Mouse (Mus musculus): ENCODE measurements around the gene Cfap45. TPM values are rescaled to one million over a fixed set of nuclear protein-coding genes. Genes with fewer than 3 reads are reported as not detected.
A peak's percentile ranks its signal among the peaks of the same experiment; 100 is the strongest.

Cfap45 gene
- polyA plus RNA-seq, 1 experiment from 2014 or later, result 3.8 TPM

GRCm38 (mm10) chr1:172525027-172525764 lies 4.6 kb downstream of the Cfap45 start:
- 36% methylated on average over 15 of the region's 15 CpGs for WGBS
- no peaks in the 10 kb centered on the region for H3K27me3 ChIP-seq (replicated peaks)
- H3K4me3 ChIP-seq (replicated peaks), result no peak overlapping the region
- H3K4me2 ChIP-seq, result peak overlapping the region; percentile 33
- H3K36me3 ChIP-seq, result no peaks in the 10 kb centered on the region
- no peaks in the 10 kb centered on the region for H3K9me3 ChIP-seq (replicated peaks)
- H3K27ac ChIP-seq (replicated peaks), result peak overlapping the region; percentile 61
- ATAC-seq (ENCODE audit: low FRiP score), result no peak
- no peak overlapping the region for H3K9ac ChIP-seq (replicated peaks)
- H3K4me1 ChIP-seq, result peaks cover 24% of the 10 kb centered on the region

- Histone ChIP-seq H3K4me3 (replicated peaks) (no peak overlapping the region), H3K9ac (replicated peaks) (no peak overlapping the region), H3K27ac (replicated peaks) (no peak overlapping the region), H3K4me1 (peaks cover 23% of the 10 kb centered on the region), H3K36me3 (no peaks in the 10 kb centered on the region), H3K27me3 (replicated peaks) (no peaks in the 10 kb centered on the region), H3K4me2 (no peak overlapping the region), H3K9me3 (replicated peaks) (no peaks in the 10 kb centered on the region)
- no peak for ATAC-seq (ENCODE audit: low FRiP score)
- 72% methylated on average over 7 of the region's 7 CpGs for WGBS
Measured at GRCm38 (mm10) chr1:172525971-172526370, 5.4 kb downstream of the Cfap45 start.

GRCm38 (mm10) chr1:172526380-172527081 lies 5.9 kb downstream of the Cfap45 start:
- H3K9ac ChIP-seq (replicated peaks), result no peak overlapping the region
- no peak overlapping the region for H3K27ac ChIP-seq (replicated peaks)
- no peak overlapping the region for H3K4me3 ChIP-seq (replicated peaks)
- H3K4me1 ChIP-seq, result peaks cover 23% of the 10 kb centered on the region
- 74% methylated on average over 23 of the region's 23 CpGs for WGBS
- no peaks in the 10 kb centered on the region for H3K9me3 ChIP-seq (replicated peaks)
- no peak overlapping the region for H3K4me2 ChIP-seq
- no peaks in the 10 kb centered on the region for H3K36me3 ChIP-seq
- no peaks in the 10 kb centered on the region for H3K27me3 ChIP-seq (replicated peaks)
- ATAC-seq (ENCODE audit: low FRiP score), result no peak

GRCm38 (mm10) chr1:172527431-172527830 lies 6.8 kb downstream of the Cfap45 start:
- no peak overlapping the region for H3K9ac ChIP-seq (replicated peaks)
- ATAC-seq (ENCODE audit: low FRiP score), result no peak
- 93% methylated on average over 10 of the region's 10 CpGs for WGBS
- H3K4me3 ChIP-seq (replicated peaks), result no peak overlapping the region
- no peaks in the 10 kb centered on the region for H3K27me3 ChIP-seq (replicated peaks)
- no peak overlapping the region for H3K4me2 ChIP-seq
- H3K36me3 ChIP-seq, result no peaks in the 10 kb centered on the region
- H3K27ac ChIP-seq (replicated peaks), result no peak overlapping the region
- H3K4me1 ChIP-seq, result peaks cover 29% of the 10 kb centered on the region
- H3K9me3 ChIP-seq (replicated peaks), result no peaks in the 10 kb centered on the region

- no peaks in the 10 kb centered on the region for H3K36me3 ChIP-seq
- H3K4me1 ChIP-seq, result peaks cover 34% of the 10 kb centered on the region
- no peaks in the 10 kb centered on the region for H3K9me3 ChIP-seq (replicated peaks)
- peak; percentile 61; the same call in 1 of the 2 replicates for ATAC-seq (ENCODE audit: low FRiP score)
- no peak overlapping the region for H3K27ac ChIP-seq (replicated peaks)
- 4% methylated on average over 7 of the region's 7 CpGs for WGBS
- no peak overlapping the region for H3K4me3 ChIP-seq (replicated peaks)
- H3K4me2 ChIP-seq, result no peak overlapping the region
- H3K27me3 ChIP-seq (replicated peaks), result no peaks in the 10 kb centered on the region
- no peak overlapping the region for H3K9ac ChIP-seq (replicated peaks)
Measured at GRCm38 (mm10) chr1:172528701-172529100, 8.1 kb downstream of the Cfap45 start.

- Histone ChIP-seq H3K4me2 (no peak overlapping the region), H3K9me3 (replicated peaks) (no peaks in the 10 kb centered on the region), H3K27ac (replicated peaks) (no peak overlapping the region), H3K4me3 (replicated peaks) (no peak overlapping the region), H3K9ac (replicated peaks) (no peak overlapping the region), H3K4me1 (peaks cover 34% of the 10 kb centered on the region), H3K27me3 (replicated peaks) (no peaks in the 10 kb centered on the region), H3K36me3 (no peaks in the 10 kb centered on the region)
- ATAC-seq (ENCODE audit: low FRiP score), result no peak
- 20% methylated on average over 8 of the region's 8 CpGs for WGBS
Measured at GRCm38 (mm10) chr1:172530544-172531220, 10.1 kb downstream of the Cfap45 start.

GRCm38 (mm10) chr1:172532551-172532950 lies 11.9 kb downstream of the Cfap45 start:
- H3K4me2 ChIP-seq, result peak overlapping the region; percentile 44
- 7% methylated on average over 13 of the region's 13 CpGs for WGBS
- no peak overlapping the region for H3K27ac ChIP-seq (replicated peaks)
- H3K27me3 ChIP-seq (replicated peaks), result 0 out of 2 replicates have a peak, but pooled peaks cover 2% of the 10 kb centered on the region
- ATAC-seq (ENCODE audit: low FRiP score), result peak; percentile 36; the same call in 1 of the 2 replicates
- no peaks in the 10 kb centered on the region; the same call in 1 of the 2 replicates for H3K9me3 ChIP-seq (replicated peaks)
- H3K36me3 ChIP-seq, result no peaks in the 10 kb centered on the region
- H3K4me1 ChIP-seq, result peaks cover 34% of the 10 kb centered on the region
- H3K4me3 ChIP-seq (replicated peaks), result peak overlapping the region; percentile 24
- no peak overlapping the region for H3K9ac ChIP-seq (replicated peaks)

GRCm38 (mm10) chr1:172535116-172535515 lies 14.5 kb downstream of the Cfap45 start:
- ATAC-seq (ENCODE audit: low FRiP score), result no peak
- WGBS, result 60% methylated on average over 16 of the region's 16 CpGs

GRCm38 (mm10) chr1:172539827-172540226 lies 19.2 kb downstream of the Cfap45 start:
- Histone ChIP-seq H3K9me3 (replicated peaks) (no peaks in the 10 kb centered on the region; the same call in 1 of the 2 replicates), H3K36me3 (no peaks in the 10 kb centered on the region), H3K4me3 (replicated peaks) (no peak overlapping the region), H3K27me3 (replicated peaks) (0 out of 2 replicates have a peak, but pooled peaks cover 3% of the 10 kb centered on the region), H3K9ac (replicated peaks) (no peak overlapping the region), H3K27ac (replicated peaks) (peak overlapping the region; percentile 51; the same call in 1 of the 2 replicates), H3K4me1 (peaks cover 19% of the 10 kb centered on the region), H3K4me2 (no peak overlapping the region)
- ATAC-seq (ENCODE audit: low FRiP score), result 0 out of 2 replicates have a peak, but pooled peaks have one; percentile 33
- 54% methylated on average over 6 of the region's 6 CpGs for WGBS

More at GRCm38 (mm10) chr1:172535116-172535515, 14.5 kb downstream of the Cfap45 start:
- peaks cover 38% of the 10 kb centered on the region for H3K4me1 ChIP-seq
- 0 out of 2 replicates have a peak, but pooled peaks cover 3% of the 10 kb centered on the region for H3K27me3 ChIP-seq (replicated peaks)
- no peaks in the 10 kb centered on the region; the same call in 1 of the 2 replicates for H3K9me3 ChIP-seq (replicated peaks)
- H3K36me3 ChIP-seq, result no peaks in the 10 kb centered on the region
- H3K27ac ChIP-seq (replicated peaks), result no peak overlapping the region
- no peak overlapping the region for H3K4me3 ChIP-seq (replicated peaks)
- no peak overlapping the region for H3K9ac ChIP-seq (replicated peaks)
- H3K4me2 ChIP-seq, result no peak overlapping the region

- Histone ChIP-seq H3K4me3 (replicated peaks) (no peak overlapping the region), H3K27ac (replicated peaks) (peak overlapping the region; percentile 51; the same call in 1 of the 2 replicates), H3K9me3 (replicated peaks) (no peaks in the 10 kb centered on the region; the same call in 1 of the 2 replicates), H3K4me1 (peaks cover 14% of the 10 kb centered on the region), H3K27me3 (replicated peaks) (0 out of 2 replicates have a peak, but pooled peaks cover 3% of the 10 kb centered on the region), H3K9ac (replicated peaks) (no peak overlapping the region), H3K4me2 (no peak overlapping the region), H3K36me3 (no peaks in the 10 kb centered on the region)
- 53% methylated on average over 11 of the region's 11 CpGs for WGBS
- ATAC-seq (ENCODE audit: low FRiP score), result peak; percentile 18; the same call in 1 of the 2 replicates
Measured at GRCm38 (mm10) chr1:172540283-172540820, 19.8 kb downstream of the Cfap45 start.

- H3K9ac ChIP-seq (replicated peaks), result no peak overlapping the region
- no peaks in the 10 kb centered on the region for H3K9me3 ChIP-seq (replicated peaks)
- H3K4me2 ChIP-seq, result no peak overlapping the region
- ATAC-seq (ENCODE audit: low FRiP score), result no peak
- no peak overlapping the region for H3K4me3 ChIP-seq (replicated peaks)
- no peak overlapping the region for H3K27ac ChIP-seq (replicated peaks)
- peaks cover 17% of the 10 kb centered on the region for H3K4me1 ChIP-seq
- WGBS, result 91% methylated on average over 4 of the region's 4 CpGs
- H3K27me3 ChIP-seq (replicated peaks), result no peaks in the 10 kb centered on the region
- H3K36me3 ChIP-seq, result no peaks in the 10 kb centered on the region
Measured at GRCm38 (mm10) chr1:172546062-172546461, 25.5 kb downstream of the Cfap45 start.
